Mouse (Mus musculus) embryonic fibroblast, embryonic 13.5 days (primary cell): ENCODE results near the gene Drd1.

Experiments
- CTCF ChIP-seq: IDR thresholded peaks from 2 replicates; pipeline ENCODE4 v1.5.1; 2011; ENCODE audit warnings: mild to moderate bottlenecking, control low read depth, low read length, moderate library complexity, borderline replicate concordance; ENCODE audit not compliant: insufficient read depth
- POLR2A ChIP-seq: IDR thresholded peaks from 2 replicates; pipeline ENCODE4 v1.6.1; 2011; ENCODE audit warnings: low read depth, mild to moderate bottlenecking, control low read depth, low read length, moderate library complexity

- TF ChIP-seq CTCF = no peak
- TF ChIP-seq POLR2A = no peak
Measured at GRCm38 (mm10) chr13:54037936-54038335, 17.6 kb downstream of the Drd1 start.
